Mouse (Mus musculus) 416B (cell line): Measurements from ENCODE around the gene Mogs.

ENCODE experiments used
- DNase-seq: peaks from one replicate; pipeline ENCODE4 v3.0.0; 2011; ENCODE audit warnings: low read depth

Mogs gene

DNA sequence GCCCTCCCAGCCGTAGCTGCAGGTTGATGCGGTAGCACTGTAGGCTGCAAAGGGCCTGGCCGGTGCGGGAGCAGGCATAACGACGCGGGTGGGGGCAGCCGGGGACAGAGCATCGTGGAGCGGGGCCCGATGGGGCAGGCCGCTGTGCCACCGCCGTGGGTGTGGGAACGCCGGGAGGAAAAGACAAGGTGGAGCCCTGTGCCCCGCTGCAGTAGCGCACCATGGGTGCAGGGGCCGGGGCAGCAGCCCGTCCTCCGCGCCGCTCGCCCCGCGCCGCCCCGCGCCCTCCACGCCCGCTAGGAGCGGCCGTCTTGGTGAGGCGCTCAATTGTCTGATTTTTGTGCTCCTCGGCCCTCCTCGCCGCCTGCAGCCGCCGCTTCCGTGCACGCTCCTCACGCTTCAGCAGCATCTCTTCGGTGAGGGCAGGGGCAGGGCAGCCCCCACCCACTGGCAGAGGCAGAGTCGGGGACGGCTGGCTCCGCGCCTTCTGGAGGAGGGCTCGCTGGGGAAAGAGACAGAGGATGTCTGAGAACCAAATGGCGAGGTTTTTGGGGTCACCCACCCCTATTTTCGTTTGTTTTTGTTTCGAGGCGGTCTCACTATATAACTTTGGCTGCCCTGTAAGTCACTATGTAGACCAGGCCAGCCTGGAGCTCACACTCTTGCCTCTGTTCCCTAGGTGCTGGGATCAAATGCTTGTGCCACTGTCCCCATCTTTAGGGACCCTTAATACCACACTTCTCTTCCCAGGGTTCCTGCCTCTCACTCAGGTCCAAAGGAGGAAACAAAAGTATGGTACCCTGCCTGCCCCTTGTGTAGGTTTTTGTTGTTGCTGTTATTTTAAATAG is 6.8 kb downstream of the Mogs start:
- DNase-seq: no peak

DNA sequence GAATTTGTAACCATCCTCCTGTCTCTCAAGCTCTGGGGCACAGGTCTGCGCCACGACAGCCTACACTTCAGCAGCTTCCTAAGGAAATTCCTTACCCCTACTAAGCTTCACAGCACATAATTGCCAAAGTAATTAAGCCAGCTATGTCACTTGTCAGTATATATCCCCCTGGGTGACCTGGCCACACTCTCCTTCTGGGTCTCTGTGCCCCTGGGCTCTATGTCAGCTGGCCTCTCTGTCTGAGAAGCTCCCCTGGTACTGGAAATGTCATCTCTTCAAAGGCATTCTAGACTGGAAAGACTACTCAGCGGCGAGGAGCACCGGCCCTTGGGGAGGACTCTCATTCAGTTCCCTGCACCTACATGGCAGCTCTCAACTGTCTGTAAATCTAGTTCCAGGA is 7.7 kb downstream of the Mogs start:
- no peak for DNase-seq

DNA sequence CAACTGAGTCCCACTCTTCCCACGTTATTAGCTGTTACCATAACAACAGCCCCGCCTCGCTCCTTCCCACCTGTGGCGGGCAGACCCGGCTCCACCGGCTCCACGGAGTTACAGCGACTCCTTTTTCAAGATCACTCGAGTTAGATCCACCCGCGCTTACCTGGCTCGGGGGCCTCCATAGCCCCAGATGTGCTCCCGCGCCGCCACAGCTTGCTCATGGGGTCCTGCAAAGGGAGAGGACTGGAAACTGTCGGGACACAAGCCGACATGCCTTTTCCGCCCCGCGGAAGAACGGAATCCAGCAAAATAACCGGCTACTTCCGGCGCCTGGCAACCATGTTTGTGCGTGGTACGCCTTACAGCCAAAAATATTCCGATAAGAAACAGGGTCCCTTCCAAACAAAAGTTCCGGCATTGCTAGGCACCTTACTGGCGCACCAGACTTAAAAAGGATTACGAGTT is 9.6 kb downstream of the Mogs start:
- peak; percentile 99 for DNase-seq

DNA sequence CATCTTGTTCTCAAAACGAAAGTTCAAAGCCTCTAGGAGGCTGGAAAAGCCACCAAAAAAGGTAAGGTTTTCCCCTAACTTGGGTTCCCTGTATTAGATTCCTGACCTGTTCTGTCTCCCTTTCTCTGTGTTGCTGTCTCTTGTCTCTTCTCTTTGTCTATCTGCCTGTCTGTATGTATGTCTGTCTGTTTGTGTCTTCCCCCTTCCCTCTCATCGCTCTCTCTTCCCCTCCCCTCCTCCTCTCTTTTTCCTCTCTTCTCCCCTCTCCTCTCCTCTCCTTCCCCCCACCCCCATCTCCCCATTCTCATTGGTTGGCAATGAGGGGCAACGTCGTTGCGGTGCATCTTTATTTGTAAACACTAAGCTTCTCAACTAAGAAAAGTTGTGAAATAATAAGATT is 10.0 kb downstream of the Mogs start, which contains the start of gene Ino80b:
TSS of gene Ino80b (minus strand) at position 101 of the 400 bp plus-strand sequence.
- DNase-seq: no peak

- DNase-seq: no peak
These were observed 12.1 kb downstream of the Mogs start for GRCm38 (mm10) chr6:83127419-83127818.

DNA sequence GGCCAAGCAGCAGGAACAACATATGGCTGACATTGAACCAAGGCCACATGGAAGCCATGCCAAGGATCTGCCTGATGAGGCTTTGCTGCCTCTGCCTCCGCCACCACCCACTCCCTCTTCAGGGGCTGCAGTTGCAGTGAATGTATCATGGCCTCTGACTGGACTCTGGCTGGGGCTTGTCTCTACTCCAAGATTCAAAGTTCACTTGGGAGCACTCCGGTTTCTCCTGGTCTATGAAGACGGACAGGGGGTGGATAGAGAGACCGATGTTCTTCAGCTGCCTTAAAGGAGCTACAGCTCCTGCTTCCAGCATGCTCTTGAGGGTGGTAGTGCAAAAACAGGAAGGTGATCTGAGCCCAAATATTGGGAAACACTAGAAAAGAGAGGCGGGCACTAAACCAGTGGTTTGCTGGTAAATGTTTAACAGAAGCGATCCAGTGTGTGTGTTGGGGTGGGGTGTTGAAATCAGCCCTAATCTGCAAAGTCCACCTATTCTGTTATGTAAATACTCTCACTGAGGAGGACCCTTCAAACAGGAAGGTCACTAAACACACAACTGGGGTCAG is 16.3 kb downstream of the Mogs start:
- DNase-seq: peak; percentile 90

- DNase-seq: peak; percentile 38
These were observed 17.1 kb downstream of the Mogs start for GRCm38 (mm10) chr6:83132176-83132919.

GRCm38 (mm10) chr6:83134226-83134625 is 18.9 kb downstream of the Mogs start:
- no peak for DNase-seq

- DNase-seq: no peak
These were observed 19.7 kb downstream of the Mogs start, which contains the start of gene Rtkn for GRCm38 (mm10) chr6:83134951-83135513. TSS of gene Rtkn (plus strand) at chr6:83135463.

- DNase-seq: no peak
These were observed 20.4 kb downstream of the Mogs start for GRCm38 (mm10) chr6:83135571-83136161.

- DNase-seq: peak; percentile 88
These were observed 21.1 kb downstream of the Mogs start for GRCm38 (mm10) chr6:83136291-83136880.

DNA sequence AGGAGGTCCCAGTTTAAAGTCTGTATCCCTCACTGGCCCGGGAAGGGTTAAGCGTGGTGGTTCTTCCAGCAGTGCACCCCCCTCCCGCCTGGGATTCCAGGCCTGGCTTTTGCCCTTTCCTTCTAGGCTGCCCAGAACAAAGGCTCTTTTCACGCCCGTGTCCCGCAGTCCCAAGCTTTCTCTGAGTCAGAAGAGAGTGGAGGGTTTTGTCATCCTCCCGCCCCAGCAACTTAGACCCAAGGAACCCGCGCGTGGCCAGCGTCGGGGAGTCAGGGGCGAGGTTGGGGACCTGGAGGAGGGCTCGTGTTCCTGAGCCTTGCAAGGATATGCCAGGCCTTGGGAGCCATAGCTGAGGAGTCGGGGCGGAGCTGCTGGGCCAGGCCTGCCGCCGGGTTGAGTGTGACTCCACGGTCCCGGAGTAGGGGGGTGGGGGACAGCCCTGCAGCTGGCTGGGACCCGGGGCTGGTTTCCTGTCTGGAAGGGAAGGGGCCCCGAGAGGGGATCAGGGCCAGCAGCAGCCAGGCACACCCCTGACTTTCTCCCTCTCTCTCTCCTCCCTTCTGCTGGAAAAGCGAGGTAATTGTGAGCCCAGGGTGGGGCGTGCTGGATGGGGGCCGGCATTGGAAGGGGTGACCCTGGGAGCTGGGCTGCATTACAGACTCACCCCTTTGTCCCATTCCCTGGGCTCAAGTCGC is 21.7 kb downstream of the Mogs start:
- peak; percentile 67 for DNase-seq

DNA sequence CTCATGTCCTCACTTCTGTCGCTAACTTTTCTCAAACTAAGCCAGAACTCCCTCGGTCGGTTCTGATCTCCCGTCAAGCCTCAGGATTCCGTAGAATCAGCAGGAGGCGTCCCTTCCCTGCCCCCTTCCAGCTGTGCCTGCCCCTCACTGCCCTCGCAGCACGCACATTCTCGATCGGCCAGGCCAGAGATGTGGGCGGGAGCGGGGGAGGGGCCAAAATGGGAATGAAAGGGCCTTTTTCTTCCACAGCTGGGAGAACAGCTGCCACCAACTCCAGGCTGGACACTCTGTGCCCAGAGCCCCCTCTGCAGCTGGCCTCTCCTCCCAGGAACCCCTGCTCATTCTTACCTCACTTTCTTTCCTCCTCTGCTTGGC is 22.3 kb downstream of the Mogs start:
- DNase-seq: peak; percentile 83

GRCm38 (mm10) chr6:83138056-83138455 is 22.8 kb downstream of the Mogs start:
- DNase-seq: peak; percentile 70

DNA sequence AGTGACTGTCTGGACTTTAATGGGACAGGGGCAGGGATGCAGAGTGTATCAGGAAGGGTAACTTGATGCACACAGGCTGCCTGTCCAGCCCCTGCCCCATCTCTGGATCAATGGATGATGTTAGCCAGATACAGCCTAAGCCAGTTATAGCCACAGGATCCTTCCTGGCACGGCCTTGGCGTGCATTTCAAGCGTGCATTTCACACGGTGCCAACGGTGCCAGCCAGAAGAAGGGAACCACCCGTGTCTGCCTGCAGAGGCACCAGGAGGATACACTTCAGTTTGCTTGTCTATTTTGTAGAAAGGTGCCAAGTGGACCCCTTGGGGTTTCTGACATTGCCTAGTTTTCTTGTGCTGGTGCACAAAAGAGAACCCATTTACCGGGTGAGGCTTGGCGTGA is 24.7 kb downstream of the Mogs start:
- DNase-seq: no peak

DNA sequence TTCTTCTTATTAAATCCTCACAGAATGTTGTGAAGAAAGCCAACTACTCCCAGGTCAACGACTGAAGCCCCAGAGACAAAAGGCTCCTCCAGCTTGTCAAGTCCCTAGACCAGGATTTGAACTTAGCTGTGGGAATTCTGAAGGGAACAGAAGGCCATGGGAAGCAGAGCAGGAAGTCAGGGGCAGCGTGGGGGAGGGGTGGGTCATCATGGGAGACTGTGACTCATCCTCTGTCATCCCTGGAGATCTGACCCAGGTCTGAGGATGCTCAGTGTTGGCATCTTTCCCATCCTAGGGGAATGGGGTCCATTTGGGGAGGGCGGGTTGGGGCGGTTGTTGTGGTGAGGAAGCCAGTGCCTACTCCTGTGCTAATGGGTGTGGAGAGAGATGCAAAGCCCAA is 26.3 kb downstream of the Mogs start:
- DNase-seq: no peak

GRCm38 (mm10) chr6:83142211-83142731 is 27.0 kb downstream of the Mogs start:
- DNase-seq: no peak

DNA sequence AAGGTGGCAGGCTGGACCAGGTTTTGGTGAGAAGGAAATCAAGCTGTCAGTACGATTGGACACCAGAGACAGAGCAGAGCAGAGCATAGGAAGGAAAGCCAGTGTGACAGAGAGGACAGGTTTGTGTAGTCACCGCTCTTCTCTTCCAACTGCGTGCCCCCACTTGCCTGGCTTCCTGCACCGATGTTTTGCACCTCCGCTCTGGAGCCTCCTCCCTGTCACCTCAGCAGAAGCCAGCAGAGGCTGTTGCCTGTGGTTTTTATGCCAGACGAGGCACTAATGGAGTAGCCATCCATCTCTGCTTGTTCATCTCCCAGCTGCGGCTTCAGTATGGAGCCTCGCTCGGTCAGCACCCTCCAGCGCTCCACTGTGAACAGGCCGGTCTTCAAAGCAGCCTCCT is 27.6 kb downstream of the Mogs start:
- no peak for DNase-seq

DNA sequence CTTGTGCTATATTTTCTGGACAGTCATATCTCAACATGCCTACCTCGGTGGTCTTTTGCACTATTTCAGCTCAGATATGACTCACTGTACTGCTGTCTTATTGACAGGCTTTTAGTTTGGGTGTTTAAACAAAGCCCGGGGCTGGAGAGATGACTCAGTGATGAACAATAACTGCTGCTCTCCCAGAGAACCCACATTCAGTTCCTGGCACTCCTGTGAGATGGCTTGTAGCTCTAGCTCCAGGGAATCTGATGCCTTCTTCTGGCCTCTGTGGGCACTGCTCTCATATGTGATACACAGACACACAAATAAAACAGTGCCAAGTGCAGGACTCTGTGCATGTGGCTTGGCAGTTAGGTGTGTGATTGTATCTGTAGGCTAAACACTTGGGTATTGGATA is 29.9 kb downstream of the Mogs start:
- peak; percentile 75 for DNase-seq

DNA sequence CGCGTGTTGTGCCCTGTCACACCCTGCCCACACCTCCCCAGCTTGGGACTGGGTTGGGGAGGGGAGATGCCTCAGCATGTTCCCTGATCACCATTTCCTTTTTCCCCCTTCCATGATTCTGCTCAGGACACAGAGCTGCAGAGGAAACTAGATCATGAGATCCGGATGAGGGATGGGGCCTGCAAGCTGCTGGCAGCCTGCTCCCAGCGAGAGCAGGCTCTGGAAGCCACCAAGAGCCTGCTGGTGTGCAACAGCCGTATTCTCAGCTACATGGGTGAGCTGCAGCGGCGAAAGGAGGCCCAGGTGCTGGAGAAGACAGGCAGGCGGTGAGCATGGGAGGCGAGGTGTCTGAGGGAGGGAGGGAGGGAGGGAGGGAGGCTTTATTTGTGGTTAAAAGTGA is 30.5 kb downstream of the Mogs start:
- DNase-seq: no peak

DNA sequence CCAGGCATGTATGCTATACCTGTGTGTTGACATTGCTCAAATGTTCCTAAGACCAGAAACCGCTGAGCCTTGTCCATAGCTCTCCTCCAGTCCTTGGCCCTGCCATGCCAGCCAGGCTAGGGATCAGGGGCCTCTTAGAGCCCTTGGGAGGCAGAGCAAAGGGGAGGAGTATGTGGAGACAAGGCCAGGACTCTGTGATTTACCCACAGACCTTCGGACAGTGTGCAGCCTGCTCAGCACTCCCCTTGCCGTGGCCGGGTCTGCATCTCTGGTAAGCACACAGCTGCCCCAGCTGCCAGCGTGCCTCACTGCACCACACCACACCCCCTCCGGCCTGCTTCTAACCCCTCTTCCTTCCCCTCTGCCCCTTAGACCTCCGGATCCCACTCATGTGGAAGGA is 32.0 kb downstream of the Mogs start:
- no peak for DNase-seq
